Mouse (Mus musculus): ENCODE data around the gene Lrch1.

DNA sequence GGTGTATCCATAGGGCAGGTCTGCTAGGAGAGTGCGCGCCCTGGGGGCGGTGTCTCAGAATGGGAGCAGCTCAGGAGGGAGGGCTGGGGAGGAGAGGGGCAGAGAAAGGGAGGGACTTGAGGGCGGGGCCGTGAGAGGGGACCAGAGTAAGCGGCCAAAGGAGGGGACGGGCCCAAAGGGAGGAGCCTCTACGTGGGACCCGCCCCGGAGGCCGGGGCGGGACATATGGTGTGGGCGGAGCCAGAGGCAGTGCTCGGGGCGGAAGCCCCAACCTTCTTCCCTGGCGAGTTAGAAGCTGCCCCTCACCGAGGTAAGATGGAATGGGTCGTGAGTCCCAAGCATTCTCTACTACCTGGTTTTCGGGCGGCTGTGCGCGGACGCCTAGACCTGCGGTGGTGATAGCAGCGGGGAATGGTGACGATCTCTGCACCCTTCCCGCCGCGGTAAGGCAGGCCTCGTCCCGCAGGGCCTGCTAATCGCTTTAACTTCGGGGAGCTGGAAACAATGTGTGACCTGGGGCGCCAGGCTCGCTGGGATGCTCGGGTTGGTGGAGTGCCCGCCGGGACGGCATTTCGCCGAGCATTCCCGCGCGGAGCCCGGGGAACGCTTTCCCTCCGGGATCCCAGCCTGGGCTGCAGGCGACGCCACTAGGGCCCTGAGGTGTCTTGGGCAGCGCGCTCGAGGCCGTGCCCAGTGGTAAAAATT lies 215.4 kb downstream of the Lrch1 start, which contains the start of gene Esd:
- TF ChIP-seq CTCF (conservative IDR thresholded peaks at IDR 0.05; ENCODE audit: insufficient read depth, insufficient read length, low read depth, low read length) (no peak), POLR2A (IDR thresholded peaks at IDR 0.05; ENCODE audit: low read depth, low read length) (peak; percentile 83)
